8 mouse cellular contexts compared by ENCODE assay signal in the genomic region with DNA sequence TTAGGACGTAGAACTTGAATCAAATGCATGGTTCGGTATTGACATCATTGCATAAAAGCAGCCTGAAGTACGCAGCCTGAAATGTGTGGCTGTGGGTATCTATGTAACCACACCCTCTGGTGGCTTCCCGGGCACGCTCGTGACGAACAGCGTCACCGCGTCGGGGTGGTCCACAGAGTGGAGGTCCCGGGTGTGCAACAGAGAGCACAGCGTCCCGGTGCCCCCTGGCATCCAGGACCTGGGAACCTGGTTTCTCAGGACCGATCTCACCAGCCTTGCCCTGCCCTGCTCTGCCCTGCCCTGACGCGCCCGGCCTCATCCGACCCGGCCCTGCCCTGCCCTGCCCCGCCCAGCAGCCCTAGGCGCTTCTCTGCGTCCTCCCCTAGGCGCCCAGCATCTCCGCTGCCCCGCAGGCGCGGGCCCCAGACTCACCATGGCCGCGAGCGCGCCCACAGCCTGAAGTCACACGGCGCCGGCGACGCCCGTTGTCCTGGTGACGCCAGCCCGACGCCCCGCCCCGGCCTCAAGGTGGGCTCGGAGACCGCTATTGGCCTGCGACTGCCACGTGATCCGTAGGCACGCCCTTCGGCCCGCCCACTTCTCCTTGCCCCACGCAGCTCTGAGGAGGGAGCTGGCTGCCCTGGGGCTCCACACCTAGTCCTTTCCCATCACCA. TPM values are rescaled to one million over a fixed set of nuclear protein-coding genes. Genes with fewer than 3 reads are reported as not detected.
DNase-seq lines count a peak whose midpoint lies in the region; ATAC-seq and TF ChIP-seq lines count a peak whose summit lies in the region.

No protein-coding gene starts in this region.

- peak; percentile 79 for DNase-seq in CH12.LX (ENCODE audit: extremely low read depth)
- DNase-seq in c-Kit-negative CD71-positive TER-119-positive erythroid progenitor cells, embryonic 14.5 days (ENCODE audit: low read depth, low spot score), result peak; percentile 62
- DNase-seq in fibroblast of lung, adult 2 months (ENCODE audit: low read depth), result peak; percentile 70
- DNase-seq in kidney, postnatal 25 days, result peak; percentile 61 to 82
- peak; percentile 59 to 69 (median 64) for DNase-seq in liver, embryonic 14.5 days (ENCODE audit: low read depth in 3 of 3, low spot score in 3 of 3)
- DNase-seq in neural tube, embryonic 10.5 days (ENCODE audit: extremely low spot score, low spot score), result peak; percentile 91

- H3K27me3 ChIP-seq in CH12.LX (replicated peaks), result no peaks in the 10 kb centered on the region
- H3K27me3 ChIP-seq in heart, embryonic 16.5 days (ENCODE audit: control insufficient read depth, insufficient read depth, low read length), result no peaks in the 10 kb centered on the region
- H3K27me3 ChIP-seq in liver, embryonic 14.5 days (ENCODE audit: control insufficient read depth, insufficient read depth, low read length), result peaks cover 15% of the 10 kb centered on the region
- no peaks in the 10 kb centered on the region for H3K27me3 ChIP-seq in stomach, embryonic 15.5 days (replicated peaks)

- in situ Hi-C loops in CH12.LX (cut with MboI; ENCODE audit: low pct_ligation_motif_present, low pct_unique_long_range_greater_than_20kb, low sequenced_read_pairs), result no loop called here

- TF ChIP-seq EP300 in CH12.LX (IDR thresholded peaks at IDR 0.05; ENCODE audit: low read length), result no peak
- TF ChIP-seq EP300 in liver, embryonic 14.5 days (IDR thresholded peaks at IDR 0.05; ENCODE audit: low read depth), result no peak

- no peaks in the 10 kb centered on the region for H3K79me2 ChIP-seq in CH12.LX (replicated peaks; ENCODE audit: control insufficient read depth, extremely low read depth, insufficient read depth, poor library complexity, severe bottlenecking)

- H3K9ac ChIP-seq in CH12.LX (ENCODE audit: insufficient read depth, low read depth), result peak overlapping the region; percentile 42; the same call in 1 of the 2 replicates
- peak overlapping the region; percentile 63 for H3K9ac ChIP-seq in heart, embryonic 16.5 days (ENCODE audit: low read length)
- no peak overlapping the region; the same call in 1 of the 2 replicates for H3K9ac ChIP-seq in liver, embryonic 14.5 days (replicated peaks)
- peak overlapping the region; percentile 32; the same call in 1 of the 2 replicates for H3K9ac ChIP-seq in stomach, embryonic 15.5 days

- WGBS in heart, embryonic 16.5 days, result under 1% methylated on average over 51 of the region's 52 CpGs
- WGBS in liver, embryonic 14.5 days (ENCODE audit: insufficient replicate concordance), result under 1% methylated on average over 52 of the region's 52 CpGs
- WGBS in stomach, embryonic 15.5 days, result under 1% methylated on average over 52 of the region's 52 CpGs

- H3K4me1 ChIP-seq in CH12.LX (ENCODE audit: control insufficient read depth in 1 of 2, insufficient read depth in 2 of 2), result no peaks in the 10 kb centered on the region; a peak in 1 of 4 replicates
- H3K4me1 ChIP-seq in heart, embryonic 16.5 days (ENCODE audit: control insufficient read depth, insufficient read depth, low read length), result peaks cover 6% of the 10 kb centered on the region; the same call in 1 of the 2 replicates
- peaks cover 0 to 6% of the 10 kb centered on the region in 2 experiments; a peak in 1 of 4 replicates for H3K4me1 ChIP-seq in liver, embryonic 14.5 days (replicated peaks; ENCODE audit: control insufficient read depth in 2 of 2, insufficient read depth in 2 of 2, low read length in 1 of 2)
- no peaks in the 10 kb centered on the region for H3K4me1 ChIP-seq in stomach, embryonic 15.5 days

- TF ChIP-seq RAD21 in CH12.LX (IDR thresholded peaks at IDR 0.05; ENCODE audit: low read depth, low read length), result no peak

- TF ChIP-seq CTCF in CH12.LX (conservative IDR thresholded peaks at IDR 0.05 in 1 of 2, IDR thresholded peaks at IDR 0.05 in 1 of 2; ENCODE audit: low read depth in 2 of 2, low read length in 2 of 2), result no peak
- no peak for TF ChIP-seq CTCF in liver, embryonic 14.5 days (IDR thresholded peaks at IDR 0.05; ENCODE audit: low read depth)

- no peak overlapping the region for H3K27ac ChIP-seq in CH12.LX (ENCODE audit: insufficient read depth, low read depth)
- H3K27ac ChIP-seq in heart, embryonic 16.5 days (ENCODE audit: low read length), result no peak overlapping the region
- H3K27ac ChIP-seq in liver, embryonic 14.5 days, result no peak overlapping the region
- no peak overlapping the region for H3K27ac ChIP-seq in stomach, embryonic 15.5 days

- TF ChIP-seq POLR2A in CH12.LX (IDR thresholded peaks at IDR 0.05; ENCODE audit: low read depth, low read length), result peak; percentile 27; the same call in 1 of the 2 replicates

- H3K4me2 ChIP-seq in CH12.LX (ENCODE audit: insufficient read depth, low read depth, poor library complexity, severe bottlenecking), result peak overlapping the region; percentile 3; the same call in 1 of the 2 replicates
- peak overlapping the region; percentile 77 for H3K4me2 ChIP-seq in heart, embryonic 16.5 days (ENCODE audit: low read depth, low read length)
- peak overlapping the region; percentile 73 for H3K4me2 ChIP-seq in liver, embryonic 14.5 days (ENCODE audit: low read depth)
- peak overlapping the region; percentile 98 for H3K4me2 ChIP-seq in stomach, embryonic 15.5 days

- dilution Hi-C loops in CH12.LX (cut with MboI; ENCODE audit: extremely low pct_ligation_motif_present, extremely low pct_unique_long_range_greater_than_20kb, low sequenced_read_pairs), result no loop called here

- peak overlapping the region; percentile 37 to 66 (median 56) for H3K4me3 ChIP-seq in CH12.LX (replicated peaks in 1 of 3; ENCODE audit: low read depth in 2 of 3, low read length in 2 of 3, poor library complexity in 1 of 3)
- H3K4me3 ChIP-seq in heart, embryonic 16.5 days (ENCODE audit: low read length), result peak overlapping the region; percentile 64
- H3K4me3 ChIP-seq in liver, embryonic 14.5 days (ENCODE audit: insufficient read depth in 1 of 2, low read depth in 2 of 2, low read length in 2 of 2), result peak overlapping the region; percentile 53 to 65
- peak overlapping the region; percentile 58 for H3K4me3 ChIP-seq in stomach, embryonic 15.5 days (replicated peaks)

- ATAC-seq in heart, embryonic 16.5 days (replicated peaks; ENCODE audit: extremely low read depth, insufficient read depth, low FRiP score), result peak; percentile 91
- ATAC-seq in liver, embryonic 14.5 days (ENCODE audit: insufficient read depth), result peak; percentile 89
- peak; percentile 86 for ATAC-seq in stomach, embryonic 15.5 days (ENCODE audit: insufficient read depth, low FRiP score, low read depth)

- H3K36me3 ChIP-seq in CH12.LX (replicated peaks in 1 of 2; ENCODE audit: control insufficient read depth in 1 of 2, insufficient read depth in 1 of 2, low read length in 1 of 2), result no peaks in the 10 kb centered on the region
- no peaks in the 10 kb centered on the region for H3K36me3 ChIP-seq in heart, embryonic 16.5 days (ENCODE audit: control insufficient read depth, insufficient read depth)
- H3K36me3 ChIP-seq in liver, embryonic 14.5 days (replicated peaks; ENCODE audit: control insufficient read depth, insufficient read depth, low read depth), result no peaks in the 10 kb centered on the region
- H3K36me3 ChIP-seq in stomach, embryonic 15.5 days, result no peaks in the 10 kb centered on the region

- no peaks in the 10 kb centered on the region for H3K9me3 ChIP-seq in CH12.LX (replicated peaks; ENCODE audit: low read length)
- no peaks in the 10 kb centered on the region for H3K9me3 ChIP-seq in heart, embryonic 16.5 days (replicated peaks; ENCODE audit: control insufficient read depth, low read length)
- H3K9me3 ChIP-seq in liver, embryonic 14.5 days (ENCODE audit: control insufficient read depth, low read length), result no peaks in the 10 kb centered on the region
- H3K9me3 ChIP-seq in stomach, embryonic 15.5 days, result no peaks in the 10 kb centered on the region

TF ChIP-seq in CH12.LX, 34 proteins besides CTCF, POLR2A, EP300 and RAD21 (continues in another document):
- no peak for TF ChIP-seq CHD1 (IDR thresholded peaks at IDR 0.05; ENCODE audit: low read depth, low read length)
- TF ChIP-seq RCOR1 (conservative IDR thresholded peaks at IDR 0.05; ENCODE audit: low read depth, low read length), result no peak
- no peak for TF ChIP-seq NELFE (IDR thresholded peaks at IDR 0.05; ENCODE audit: low read depth, low read length)
- no peak for TF ChIP-seq UBTF (IDR thresholded peaks at IDR 0.05; ENCODE audit: low read depth, low read length)
- TF ChIP-seq ZC3H11A (IDR thresholded peaks at IDR 0.05; ENCODE audit: low read depth, low read length), result no peak
- peak; percentile 89 for TF ChIP-seq USF1 (IDR thresholded peaks at IDR 0.05; ENCODE audit: low read depth, low read length)
- no peak for TF ChIP-seq JUN (IDR thresholded peaks at IDR 0.05; ENCODE audit: insufficient read depth, low read depth, low read length)
- no peak for TF ChIP-seq JUND (conservative IDR thresholded peaks at IDR 0.05; ENCODE audit: low read depth, low read length)
- TF ChIP-seq HCFC1 (IDR thresholded peaks at IDR 0.05; ENCODE audit: low read depth, low read length), result no peak
- TF ChIP-seq TCF12 (IDR thresholded peaks at IDR 0.05; ENCODE audit: low read depth, low read length), result no peak
- TF ChIP-seq IRF4 (IDR thresholded peaks at IDR 0.05; ENCODE audit: low read depth, low read length), result no peak
- TF ChIP-seq NRF1 (IDR thresholded peaks at IDR 0.05; ENCODE audit: low read depth, low read length), result peak; percentile 30; the same call in 1 of the 2 replicates
- no peak for TF ChIP-seq E2F4 (IDR thresholded peaks at IDR 0.05; ENCODE audit: insufficient replicate concordance, low read depth, low read length)
- TF ChIP-seq BHLHE40 (IDR thresholded peaks at IDR 0.05; ENCODE audit: low read depth, low read length), result no peak
- no peak for TF ChIP-seq ZMIZ1 (IDR thresholded peaks at IDR 0.05; ENCODE audit: low read depth, low read length)

RNA-seq across cellular contexts. Expression of gene Fbxl2, which starts 19.6 kb away (rescaled TPM):
- total RNA-seq in CH12.LX (2012; rRNA removed) (0.84 and 1.1 TPM in 2 replicates), CH12.LX (2014; rRNA removed) (0.54 and 0.65 TPM in 2 replicates)
- 0.81 and 1.0 TPM in 2 replicates for polyA plus RNA-seq in CH12.LX (2012; ENCODE audit: insufficient read length, low read depth)
- 1.8 and 1.9 TPM in 2 replicates for polyA plus RNA-seq in heart, embryonic 16.5 days (2015; fragmentation: Nextera tagmentation; extraction: Ambion mirVana)
- 0.57 and 0.75 TPM in 2 replicates for polyA plus RNA-seq in liver, embryonic 14.5 days (2012; rRNA removed)
- 0.80 and 0.88 TPM in 2 replicates for polyA plus RNA-seq in liver, embryonic 14.5 days (2014; fragmentation: Nextera tagmentation; extraction: Ambion mirVana)
- polyA plus RNA-seq in stomach, embryonic 15.5 days (2015; fragmentation: Nextera tagmentation; extraction: Ambion mirVana), result 2.7 and 2.9 TPM in 2 replicates

RNA-seq across cellular contexts. Expression of gene Susd5, which starts 30.5 kb away (rescaled TPM):
- total RNA-seq in CH12.LX (2012; rRNA removed) (0.04 TPM in 1 of 2 replicates, not detected in the other), CH12.LX (2014; rRNA removed) (not detected in 2 replicates)
- not detected in 2 replicates for polyA plus RNA-seq in CH12.LX (2012; ENCODE audit: insufficient read length, low read depth)
- 0.74 and 0.95 TPM in 2 replicates for polyA plus RNA-seq in heart, embryonic 16.5 days (2015; fragmentation: Nextera tagmentation; extraction: Ambion mirVana)
- 0.01 TPM in 2 replicates for polyA plus RNA-seq in liver, embryonic 14.5 days (2012; rRNA removed)
- polyA plus RNA-seq in liver, embryonic 14.5 days (2014; fragmentation: Nextera tagmentation; extraction: Ambion mirVana), result not detected in 2 replicates
- polyA plus RNA-seq in stomach, embryonic 15.5 days (2015; fragmentation: Nextera tagmentation; extraction: Ambion mirVana), result 0.31 and 0.33 TPM in 2 replicates

Comparison
In these comparisons a context has a peak if more than half of its experiments do, and no peak if none do; other contexts are left out.
1. H3K4me2 ChIP-seq: peak in every context shown above with its lines; median percentile 98 in stomach, embryonic 15.5 days; 77 in heart, embryonic 16.5 days; 73 in liver, embryonic 14.5 days; 3 in CH12.LX.